ENCODE assay signal across 12 mouse cellular contexts in genomic region chr10:67071884-67072283, GRCm38 (mm10). TPM values are rescaled to one million over a fixed set of nuclear protein-coding genes. Genes with fewer than 3 reads are reported as not detected.
DNase-seq lines count a peak whose midpoint lies in the region; ATAC-seq and TF ChIP-seq lines count a peak whose summit lies in the region.
"Had no signal": no experiment of that assay in that cellular context is flagged by ENCODE, and none has a peak within 500 bp of the region (broad histone marks: within the 10 kb centered on the region; RNA-seq: fewer than 3 reads in every experiment).

No protein-coding gene starts in this region.

- no peaks in the 10 kb centered on the region for H3K36me3 ChIP-seq in kidney, postnatal 0 days (ENCODE audit: insufficient read depth, low read length)
- H3K36me3 ChIP-seq: forebrain, embryonic 15.5 days had no signal

- H3K27me3 ChIP-seq in kidney, postnatal 0 days (ENCODE audit: insufficient read depth, low read length): no peaks in the 10 kb centered on the region
- H3K27me3 ChIP-seq: forebrain, embryonic 15.5 days had no signal

- DNase-seq in kidney, postnatal 0 days (ENCODE audit: low spot score): no peak
- DNase-seq in kidney, adult 11 months: no peak
- peak; percentile 75 for DNase-seq in CD4-positive helper T cell, adult 2 months (ENCODE audit: low read depth, low spot score)
- no peak for DNase-seq in gastrocnemius, postnatal 4 days (ENCODE audit: low spot score in 2 of 2)
- no peak for DNase-seq in left cerebral cortex, postnatal 4 days
- no peak for DNase-seq in retina, embryonic 14.5 days (ENCODE audit: low spot score)
- DNase-seq: cerebellum, postnatal 36 days; kidney, adult 9 months; lung, embryonic 14.5 days had no signal

- peaks cover 4% of the 10 kb centered on the region; the same call in 1 of the 2 replicates for H3K4me1 ChIP-seq in kidney, postnatal 0 days (replicated peaks; ENCODE audit: insufficient read depth, low read length)
- peaks cover 30% of the 10 kb centered on the region for H3K4me1 ChIP-seq in bone marrow macrophage, adult 2 months (ENCODE audit: control insufficient read depth, insufficient read depth, low read length)

- intact Hi-C loops in left cerebral cortex, postnatal 4 days (cut with DNase I): no loop called here

- ATAC-seq in kidney, postnatal 0 days (replicated peaks; ENCODE audit: low FRiP score, low read depth): no peak
- peak; percentile 41; the same call in 1 of the 2 replicates for ATAC-seq in neutrophil, adult 5-6 weeks (ENCODE audit: extremely low read depth, insufficient number of reproducible peaks, low FRiP score, poor library complexity, severe bottlenecking)
- ATAC-seq: forebrain, embryonic 15.5 days had no signal

- no peaks in the 10 kb centered on the region for H3K9me3 ChIP-seq in kidney, postnatal 0 days (replicated peaks; ENCODE audit: low read length)
- H3K9me3 ChIP-seq: forebrain, embryonic 15.5 days had no signal

- TF ChIP-seq CTCF in kidney, postnatal 0 days (IDR thresholded peaks at IDR 0.05; ENCODE audit: low read depth): no peak
- TF ChIP-seq CTCF in bone marrow macrophage, adult 2 months (IDR thresholded peaks at IDR 0.05; ENCODE audit: low read depth, low read length): no peak

- no peak overlapping the region for H3K4me3 ChIP-seq in kidney, postnatal 0 days (replicated peaks; ENCODE audit: low read depth, low read length)
- peak overlapping the region; percentile 42 for H3K4me3 ChIP-seq in bone marrow macrophage, adult 2 months (ENCODE audit: insufficient read depth, low read length)
- H3K4me3 ChIP-seq: forebrain, embryonic 15.5 days had no signal

- no peak overlapping the region for H3K4me2 ChIP-seq in kidney, postnatal 0 days (ENCODE audit: low read length)
- H3K4me2 ChIP-seq: forebrain, embryonic 15.5 days; lung, embryonic 14.5 days had no signal

- H3K9ac ChIP-seq in kidney, postnatal 0 days (ENCODE audit: low read depth, low read length): no peak overlapping the region
- H3K9ac ChIP-seq: forebrain, embryonic 15.5 days; lung, embryonic 14.5 days had no signal

- peak overlapping the region; percentile 25; the same call in 1 of the 2 replicates for H3K27ac ChIP-seq in kidney, postnatal 0 days
- peak overlapping the region; percentile 63 for H3K27ac ChIP-seq in bone marrow macrophage, adult 2 months (ENCODE audit: insufficient read depth, low read depth, low read length)
- H3K27ac ChIP-seq: forebrain, embryonic 15.5 days had no signal

- WGBS in kidney, postnatal 0 days: 76% methylated on average over 5 of the region's 5 CpGs

- TF ChIP-seq POLR2A in bone marrow macrophage, adult 2 months (IDR thresholded peaks at IDR 0.05; ENCODE audit: borderline replicate concordance, low read depth, low read length): no peak

RNA-seq across cellular contexts. Expression of gene Jmjd1c, which starts 24.0 kb away (rescaled TPM):
- 35.2 and 40.8 TPM in 2 replicates for polyA plus RNA-seq in kidney, postnatal 0 days (2015; fragmentation: Nextera tagmentation; extraction: Ambion mirVana)
- 66.2 and 69.2 TPM in 2 replicates for polyA plus RNA-seq in bone marrow macrophage, adult 2 months (2012; ENCODE audit: insufficient read depth, insufficient read length, missing spikeins)
- total RNA-seq in neutrophil, adult 5-6 weeks (2017): 280 and 333 TPM in 2 replicates
- total RNA-seq in gastrocnemius, postnatal 4 days (2021): 10 to 100 TPM; 61.0 to 70.4 TPM
- total RNA-seq in left cerebral cortex, postnatal 4 days (2021): 100 to 1,000 TPM; 135 to 143 TPM

RNA-seq across cellular contexts. Expression of gene Reep3, which starts 24.9 kb away (rescaled TPM):
- polyA plus RNA-seq in kidney, postnatal 0 days (2015; fragmentation: Nextera tagmentation; extraction: Ambion mirVana): 44.7 and 50.9 TPM in 2 replicates
- polyA plus RNA-seq in bone marrow macrophage, adult 2 months (2012; ENCODE audit: insufficient read depth, insufficient read length, missing spikeins): 62.9 and 69.2 TPM in 2 replicates
- 46.9 and 52.6 TPM in 2 replicates for total RNA-seq in neutrophil, adult 5-6 weeks (2017)
- 10 to 100 TPM; 33.6 to 34.4 TPM for total RNA-seq in gastrocnemius, postnatal 4 days (2021)
- total RNA-seq in left cerebral cortex, postnatal 4 days (2021): 10 to 100 TPM; 24.4 to 27.9 TPM
